Mouse (Mus musculus): Measurements from ENCODE around the gene Trim39.

DNA sequence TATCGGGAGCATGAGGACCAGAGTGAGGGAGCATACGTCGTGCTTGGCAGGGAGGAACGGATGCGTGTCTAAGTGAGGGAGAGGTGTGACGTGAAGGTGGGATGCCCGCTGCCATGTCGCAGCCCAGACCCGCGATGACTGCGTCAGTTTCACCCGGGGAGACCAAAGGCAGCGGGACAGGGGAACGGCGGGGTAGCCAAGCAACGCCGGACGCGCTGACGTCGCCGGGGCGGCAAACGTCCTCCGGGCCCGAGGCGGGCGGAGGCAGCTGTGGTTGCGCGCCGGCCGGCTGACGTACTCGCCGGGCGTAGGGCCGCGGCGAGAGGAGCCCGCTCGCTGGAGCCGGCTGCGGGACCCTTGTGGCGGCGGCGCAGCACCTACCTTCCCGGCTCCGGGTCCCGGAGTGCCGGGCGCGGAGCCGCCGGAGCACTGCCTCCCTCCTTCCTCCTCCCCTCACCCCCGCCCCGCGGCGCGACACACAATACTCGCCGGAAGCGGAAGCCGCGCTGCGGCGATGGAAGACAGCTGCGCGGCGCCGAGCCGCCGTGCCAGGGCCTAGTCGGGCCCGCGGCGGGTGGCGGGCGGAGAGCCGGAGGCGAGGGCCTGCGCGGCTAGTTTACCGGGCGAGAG, 976 bp downstream of the Trim39 start:
- TF ChIP-seq CTCF (IDR thresholded peaks at IDR 0.05; ENCODE audit: extremely low read depth, insufficient read depth, insufficient read length, insufficient replicate concordance) = no peak
- peak; percentile 0; the same call in 1 of the 2 replicates for TF ChIP-seq POLR2A (IDR thresholded peaks at IDR 0.05; ENCODE audit: low read depth, low read length)

All from spleen, adult 2 months (tissue).